Mouse (Mus musculus): Measurements from ENCODE around the gene Il3.
A peak's percentile ranks its signal among the peaks of the same experiment; 100 is the strongest.

Il3 gene

GRCm38 (mm10) chr11:54271437-54271949, 4.4 kb upstream of the Il3 start:
- DNase-seq (ENCODE audit: low spot score): peak; percentile 7

DNA sequence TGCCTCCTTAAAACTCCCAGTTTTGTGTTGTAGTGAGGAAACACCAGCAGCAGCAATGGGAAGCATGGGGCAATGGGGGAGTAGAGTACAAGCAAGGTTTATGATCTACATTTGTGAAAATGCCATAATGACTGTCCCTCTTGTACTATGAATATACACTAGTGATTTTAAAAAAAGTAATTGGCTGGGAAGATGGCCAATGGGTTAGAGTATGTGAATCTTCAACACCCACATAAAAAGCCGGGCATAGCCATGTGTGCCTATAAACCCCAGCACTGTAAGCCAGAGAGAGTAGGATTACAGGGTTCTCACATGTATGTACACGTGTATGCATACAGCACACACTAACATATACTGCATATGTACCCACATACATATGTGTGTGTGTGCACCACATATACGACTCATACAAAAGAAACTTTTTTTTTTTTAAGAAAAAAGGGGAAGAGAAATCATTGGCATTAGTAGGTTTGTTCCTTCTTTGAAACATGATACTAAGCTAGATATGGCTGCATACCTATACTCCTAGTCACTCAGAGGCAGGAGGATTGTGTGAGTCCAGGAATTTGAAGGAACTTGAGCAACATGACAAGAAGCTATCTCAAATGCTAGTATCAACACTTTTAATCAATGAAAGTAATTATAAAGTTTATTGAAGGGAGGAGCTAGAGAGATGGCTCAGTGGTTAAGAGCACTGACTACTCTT, 2.3 kb upstream of the Il3 start:
- no peak for DNase-seq (ENCODE audit: low spot score)

DNA sequence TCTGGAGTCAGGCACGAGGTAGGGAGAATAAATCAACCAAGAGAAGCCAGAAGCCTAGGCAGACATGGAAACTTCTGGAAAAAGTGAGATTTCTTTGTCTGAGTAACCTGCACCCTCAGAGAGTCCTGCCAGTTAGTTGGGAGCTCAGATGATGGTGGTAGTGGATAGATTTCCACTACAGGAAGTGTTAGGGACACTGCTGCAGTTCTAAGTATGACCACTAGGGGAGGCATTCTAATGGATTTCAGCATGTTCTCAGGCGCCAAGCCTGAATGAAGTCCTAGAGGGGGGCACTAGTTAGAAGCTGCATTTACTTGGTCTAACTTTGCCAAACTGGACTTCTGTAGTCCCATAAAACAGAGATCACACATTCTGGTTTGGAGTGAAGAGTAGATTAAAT, 2.5 kb downstream of the Il3 start:
- peak; percentile 57 for DNase-seq (ENCODE audit: low spot score)

DNA sequence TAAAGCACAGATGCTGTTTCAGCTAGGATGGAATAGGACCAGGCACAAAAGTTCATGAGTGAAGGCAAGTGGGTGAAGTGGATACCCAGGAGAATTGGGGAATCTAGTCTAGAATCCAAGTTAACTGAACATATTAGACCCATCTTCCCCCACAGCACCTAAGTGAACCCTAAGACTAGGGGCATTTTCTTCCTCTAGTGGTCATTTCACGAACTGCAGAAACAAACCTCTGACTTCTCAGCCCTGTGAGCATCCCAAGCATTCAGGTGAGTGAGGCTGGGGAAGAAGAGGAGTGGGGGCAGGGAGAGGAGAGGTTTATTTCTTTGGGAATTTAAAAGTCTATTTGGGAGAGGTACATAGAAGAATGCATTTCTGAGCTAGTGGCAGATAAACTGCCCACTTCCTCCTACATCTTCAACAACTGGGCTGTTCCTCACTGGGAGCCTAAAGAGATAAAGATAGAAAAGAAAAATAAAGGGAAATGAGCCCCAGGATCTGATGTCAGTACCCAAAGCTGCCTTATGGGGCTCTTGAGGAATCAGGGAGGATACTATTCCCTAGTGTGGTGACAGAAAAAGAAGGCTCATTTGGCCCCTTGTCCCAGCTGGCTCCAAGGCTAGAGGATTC, 3.6 kb downstream of the Il3 start:
- no peak for DNase-seq (ENCODE audit: low spot score)

DNA sequence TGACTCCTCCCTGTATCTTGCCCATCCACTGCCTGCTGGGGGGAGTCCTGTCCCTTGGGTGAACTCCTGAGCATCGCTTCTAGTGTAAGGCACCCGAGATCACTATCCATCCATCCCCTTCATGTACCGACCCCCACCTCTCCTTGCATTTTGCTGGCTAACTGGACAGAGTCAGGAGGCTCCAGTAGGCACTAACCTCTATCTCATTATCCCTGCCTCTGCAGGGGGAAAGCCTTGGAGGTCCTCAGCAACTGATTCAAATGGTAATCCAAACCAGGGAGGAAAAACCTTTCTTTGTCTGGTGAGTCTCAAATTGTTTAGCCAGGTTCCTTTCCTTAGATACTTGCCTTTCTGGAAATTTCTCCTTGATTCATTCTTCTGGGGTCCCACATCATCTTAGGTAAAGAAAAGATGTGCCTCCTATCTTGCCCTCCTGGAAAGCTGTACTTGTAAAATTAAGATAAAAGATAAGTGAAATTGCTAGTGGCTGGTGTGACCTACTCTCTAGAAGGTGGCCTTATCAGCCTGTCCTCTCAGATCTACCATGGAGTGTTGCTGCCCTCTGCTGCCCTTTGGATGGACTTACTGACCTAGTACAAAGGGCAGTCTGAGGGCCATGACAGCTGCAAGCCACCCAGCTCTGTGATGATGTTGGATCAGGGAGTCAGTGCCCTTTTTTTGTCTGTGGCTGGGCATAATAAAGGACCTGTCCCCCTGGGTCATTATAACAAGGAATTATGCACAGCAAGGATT, 10.3 kb downstream of the Il3 start:
- peak; percentile 71 for DNase-seq (ENCODE audit: low spot score)

GRCm38 (mm10) chr11:54254114-54254513, 13.0 kb downstream of the Il3 start:
- peak; percentile 47 for DNase-seq (ENCODE audit: low spot score)

DNA sequence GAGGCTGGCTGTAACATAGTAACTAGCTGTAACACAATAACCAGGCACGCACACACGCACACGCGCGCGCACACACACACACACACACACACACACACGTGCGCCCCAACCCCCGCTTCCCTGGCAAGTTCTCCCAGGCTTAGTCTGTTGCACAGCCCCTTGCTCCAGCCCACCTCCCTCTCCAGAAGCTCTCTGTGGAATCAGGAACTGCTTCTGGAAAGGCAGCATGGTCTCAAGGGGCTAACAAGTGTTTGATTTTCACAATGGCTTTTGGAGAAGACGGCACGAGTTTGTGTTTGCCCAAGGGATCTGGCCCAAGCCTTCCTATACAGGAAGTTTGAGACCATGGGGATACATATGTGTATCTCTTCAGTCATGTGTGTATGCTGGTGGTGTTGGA, 16.5 kb downstream of the Il3 start:
- DNase-seq (ENCODE audit: low spot score): no peak

DNA sequence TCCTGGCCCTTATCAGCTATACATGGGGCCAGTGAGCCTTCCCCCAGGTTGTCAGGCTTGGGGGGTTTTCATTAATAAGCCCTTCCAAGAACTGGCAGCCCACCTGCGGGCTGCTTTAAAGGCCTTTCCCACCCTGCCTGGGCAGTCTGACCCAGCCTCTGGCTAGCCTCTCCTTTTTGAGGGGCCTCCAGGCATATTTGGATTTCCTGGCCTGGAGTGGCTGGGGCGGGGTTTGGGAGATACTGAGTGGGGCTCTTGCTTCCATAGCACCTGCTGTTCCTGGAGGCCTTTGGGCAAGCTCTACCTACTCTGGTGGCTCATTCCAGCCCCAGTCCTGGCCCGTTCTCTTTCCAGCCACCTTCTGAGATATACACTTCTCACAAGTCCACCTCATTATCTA, 17.3 kb downstream of the Il3 start:
- DNase-seq (ENCODE audit: low spot score): no peak

GRCm38 (mm10) chr11:54248940-54249717, 17.9 kb downstream of the Il3 start, which contains the start of gene Csf2:
Gene Csf2 (minus strand): TSS chr11:54249667.
- peak; percentile 40 for DNase-seq (ENCODE audit: low spot score)

DNA sequence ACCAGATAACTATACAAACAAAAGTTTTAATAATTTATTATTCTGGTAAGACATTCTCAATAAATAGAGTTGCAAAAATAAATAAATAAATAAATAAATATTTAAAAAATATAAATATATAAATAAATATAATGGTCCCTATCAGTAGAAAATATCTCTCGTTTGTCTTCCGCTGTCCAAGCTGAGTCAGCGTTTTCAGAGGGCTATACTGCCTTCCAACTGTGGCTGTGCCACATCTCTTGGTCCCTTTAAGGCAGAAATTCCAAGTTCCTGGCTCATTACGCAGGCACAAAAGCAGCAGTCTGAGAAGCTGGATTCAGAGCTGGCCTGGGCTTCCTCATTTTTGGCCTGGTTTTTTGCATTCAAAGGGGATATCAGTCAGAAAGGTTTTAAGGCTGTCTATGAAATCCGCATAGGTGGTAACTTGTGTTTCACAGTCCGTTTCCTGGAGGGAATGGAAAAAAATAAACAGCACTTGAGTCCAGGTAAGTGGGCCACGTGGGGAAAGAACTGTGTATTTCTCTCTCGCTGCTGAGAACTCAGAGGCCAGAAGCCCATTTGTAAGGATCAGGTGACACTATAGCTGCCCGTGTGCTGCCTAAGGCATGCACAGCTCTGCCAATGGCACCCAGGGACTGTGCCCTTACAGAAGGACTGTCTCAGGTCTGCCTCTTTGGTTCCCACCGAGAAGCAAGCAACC, 19.7 kb downstream of the Il3 start:
- no peak for DNase-seq (ENCODE audit: low spot score)

- no peak for DNase-seq (ENCODE audit: low spot score)
Measured at GRCm38 (mm10) chr11:54244465-54244864, 22.6 kb downstream of the Il3 start.

DNA sequence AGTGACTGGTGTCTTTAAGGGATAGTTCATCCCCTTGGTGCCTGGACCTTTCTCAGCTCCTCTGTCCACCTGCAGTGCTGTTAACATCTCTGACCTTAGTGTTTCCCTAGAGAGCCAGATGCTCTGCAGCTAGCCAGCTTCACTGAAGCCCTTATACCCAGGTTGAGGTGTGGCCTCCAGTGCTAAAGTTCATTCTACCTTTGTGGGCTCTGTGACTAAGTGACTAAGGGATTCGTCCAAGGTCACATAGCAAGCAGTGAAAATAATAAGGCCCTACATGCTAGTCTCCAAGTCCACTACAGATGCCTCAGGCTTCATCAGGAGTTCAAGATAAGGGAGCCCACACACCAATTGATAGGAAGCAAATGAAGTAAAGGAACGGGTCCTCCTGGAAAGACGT, 24.6 kb downstream of the Il3 start:
- DNase-seq (ENCODE audit: low spot score): no peak

DNA sequence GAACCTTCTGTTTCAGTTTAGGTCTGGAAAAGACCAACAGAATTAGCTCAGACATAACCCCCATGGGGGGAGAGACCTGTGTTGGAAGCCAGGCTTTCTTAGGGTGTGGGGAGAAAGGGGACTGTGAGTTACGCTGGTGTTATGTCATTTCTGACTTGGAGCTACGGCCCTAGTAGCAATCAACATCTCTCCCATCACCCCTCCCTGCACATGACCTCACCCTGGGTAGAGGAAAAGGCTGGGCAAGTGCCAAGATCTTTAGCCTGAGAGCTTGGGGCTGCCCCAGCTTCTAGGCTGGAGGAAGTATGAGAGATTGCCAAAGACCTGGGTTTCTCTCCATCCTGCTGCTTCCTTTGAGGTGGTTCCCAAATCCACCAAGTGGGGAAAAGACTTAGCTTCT, 30.1 kb downstream of the Il3 start:
- peak; percentile 42 for DNase-seq (ENCODE audit: low spot score)

DNA sequence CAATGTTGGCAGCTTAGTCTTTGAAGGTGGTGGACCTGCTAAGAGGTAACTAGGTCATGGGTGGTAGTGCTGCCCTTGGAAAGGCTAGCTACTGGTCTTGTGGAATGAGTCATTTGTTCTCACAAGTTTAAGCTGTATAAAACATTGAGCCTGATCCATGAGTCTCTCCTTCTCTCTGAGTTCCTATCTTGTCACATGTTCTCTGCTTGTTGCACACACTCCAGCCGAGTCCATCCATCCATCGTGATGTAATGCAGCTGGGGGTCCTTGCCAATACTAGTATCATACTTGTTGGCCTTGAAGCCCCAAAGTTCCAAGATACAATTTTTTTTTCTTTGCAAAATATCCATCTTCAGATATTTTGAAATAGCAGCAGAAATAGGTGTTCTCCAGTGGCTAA, 39.6 kb downstream of the Il3 start:
- no peak for DNase-seq (ENCODE audit: low spot score)

- DNase-seq (ENCODE audit: low spot score): no peak
Measured at GRCm38 (mm10) chr11:54224475-54224986, 42.5 kb downstream of the Il3 start.

GRCm38 (mm10) chr11:54223637-54224474, 43.2 kb downstream of the Il3 start:
- no peak for DNase-seq (ENCODE audit: low spot score)

DNA sequence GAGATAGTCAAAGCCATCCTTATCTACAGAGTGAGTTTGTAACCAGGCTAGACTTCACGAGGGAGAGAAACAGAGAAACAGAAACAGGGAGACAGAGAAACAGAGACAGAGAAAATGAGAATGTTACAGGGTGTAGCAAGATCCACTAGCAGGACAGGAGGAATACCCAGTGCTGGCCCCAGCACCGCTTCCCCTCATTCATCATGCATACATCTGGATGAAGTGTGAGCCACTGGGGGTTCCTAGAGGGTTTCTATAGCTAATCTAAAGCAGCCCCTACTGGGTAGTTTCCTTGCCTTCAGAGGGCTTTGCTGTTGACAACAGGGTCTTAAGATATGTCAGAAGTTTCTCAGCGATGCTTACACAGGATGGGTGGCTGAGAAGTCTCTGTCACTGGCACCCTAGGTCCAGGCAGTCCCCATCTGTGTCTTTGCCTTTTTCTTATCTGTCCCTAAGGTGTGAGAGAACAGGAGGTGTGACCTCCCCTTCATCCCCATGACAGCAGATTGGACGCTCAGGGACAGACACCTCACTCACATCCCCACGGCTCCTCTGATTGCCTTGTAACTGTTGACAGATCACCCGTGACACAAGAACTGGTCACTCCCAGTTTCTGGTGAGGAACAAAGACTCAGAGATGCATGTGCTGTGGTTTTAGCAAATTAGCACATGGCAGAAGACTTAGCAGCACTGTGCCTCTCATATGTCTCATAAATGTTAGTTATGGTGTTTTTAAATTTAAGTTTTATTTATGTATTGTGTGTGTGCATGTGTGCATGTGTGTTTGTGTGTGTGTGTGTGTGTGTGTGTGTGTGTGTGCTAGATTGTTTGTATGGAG, 47.0 kb downstream of the Il3 start:
- DNase-seq (ENCODE audit: low spot score): no peak

- DNase-seq (ENCODE audit: low spot score): no peak
Measured at GRCm38 (mm10) chr11:54219191-54219590, 47.9 kb downstream of the Il3 start.

DNA sequence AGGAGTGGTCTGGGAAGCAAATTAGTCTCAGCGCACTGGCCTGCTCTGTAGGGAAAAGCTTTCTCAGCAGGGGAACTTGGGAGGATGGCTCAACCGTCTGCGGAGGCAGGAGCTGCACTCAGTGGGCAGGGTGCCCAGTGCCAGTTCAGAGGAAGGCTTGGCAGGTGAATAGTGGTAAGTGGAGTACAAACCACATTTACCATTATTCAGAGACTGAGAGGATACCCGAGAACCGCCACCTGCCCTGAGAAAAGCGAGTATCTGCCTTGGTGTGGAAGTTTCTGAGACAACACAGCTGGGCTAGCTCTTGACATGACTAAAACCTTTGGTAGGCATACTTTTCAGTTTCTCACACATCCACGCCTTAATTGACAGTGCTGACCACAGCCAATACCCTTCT, 49.7 kb downstream of the Il3 start:
- DNase-seq (ENCODE audit: low spot score): no peak

Measured in T-cell, adult 2 months (primary cell).